Mouse (Mus musculus): ENCODE data around the gene Cxcl3. TPM values are rescaled to one million over a fixed set of nuclear protein-coding genes. Genes with fewer than 3 reads are reported as not detected.
"Not testable (repeated sequence)": the region's sequence is repeated elsewhere in the genome, so short reads cannot be mapped to it uniquely, and the experiment has no call there.

The Cxcl3 gene
- total RNA-seq, 2 experiments from 2014 or later, result not detected

- DNase-seq, result no peak
Measured at GRCm38 (mm10) chr5:90790074-90790502, 4.2 kb downstream of the Cxcl3 start.

DNA sequence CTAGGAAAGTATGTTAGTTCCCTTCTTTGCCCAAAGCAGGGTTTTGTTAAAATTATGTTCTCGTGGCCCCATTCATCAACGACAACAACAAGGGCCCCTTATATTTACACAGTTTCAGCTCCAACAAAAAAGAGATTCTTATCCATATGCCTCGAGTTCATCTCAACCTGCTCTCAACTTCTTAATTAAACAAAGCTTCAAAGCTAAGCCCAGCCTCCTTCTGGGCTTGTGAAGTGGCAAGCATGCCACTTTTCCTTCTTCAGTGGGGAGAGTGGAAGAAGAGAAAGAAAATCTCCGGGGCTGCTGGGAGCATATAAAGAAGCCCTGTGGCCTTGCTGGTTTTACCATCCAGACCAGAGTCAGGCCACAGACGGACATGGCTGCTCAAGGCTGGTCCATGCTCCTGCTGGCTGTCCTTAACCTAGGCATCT lies 8.3 kb downstream of the Cxcl3 start, which contains the start of gene Cxcl15:
Gene Cxcl15 (plus strand): TSS at position 340 of the 431 bp plus-strand sequence.
- DNase-seq, result no peak

DNA sequence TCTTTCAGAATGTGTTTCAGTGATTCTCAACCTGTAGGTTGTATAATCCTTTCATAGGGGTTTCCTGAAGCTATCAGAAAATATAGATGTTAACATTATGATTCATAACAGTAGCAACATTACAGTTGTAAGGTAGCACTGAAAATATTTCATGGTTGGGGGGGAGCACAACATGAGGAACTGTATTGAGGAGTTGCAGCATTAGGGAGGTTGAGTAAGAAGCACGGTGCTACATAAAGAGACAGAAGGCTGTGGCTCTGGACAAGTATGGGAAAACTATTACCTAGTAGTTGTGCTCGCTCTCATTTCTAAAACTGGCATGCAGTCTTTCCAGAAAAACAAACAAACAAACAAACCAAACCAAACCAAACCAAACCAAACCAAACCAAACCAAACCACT lies 9.5 kb downstream of the Cxcl3 start:
- DNase-seq, result not testable (repeated sequence)

DNA sequence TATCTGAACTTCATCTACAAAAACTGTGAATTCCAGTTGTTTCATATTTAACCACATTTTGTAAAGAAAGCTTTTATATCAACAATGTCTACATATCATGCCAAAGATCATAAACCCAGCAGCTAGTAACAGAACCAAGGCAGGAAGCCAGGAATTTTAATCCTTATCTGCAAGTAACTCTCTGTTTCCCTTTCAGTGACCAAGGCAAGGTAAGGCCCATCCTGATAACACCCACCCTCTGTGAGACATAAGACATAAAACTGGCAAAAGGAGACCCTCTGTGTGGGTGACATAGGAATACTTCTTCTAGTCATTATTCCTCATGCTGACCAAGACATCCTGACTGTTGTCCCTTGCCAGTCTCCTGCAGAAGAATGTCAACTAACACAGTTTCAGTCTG lies 18.7 kb downstream of the Cxcl3 start:
- DNase-seq, result no peak

- no peak for DNase-seq
Measured at GRCm38 (mm10) chr5:90806050-90806449, 20.1 kb downstream of the Cxcl3 start.

GRCm38 (mm10) chr5:90807176-90807950 lies 21.5 kb downstream of the Cxcl3 start:
- no peak for DNase-seq

DNA sequence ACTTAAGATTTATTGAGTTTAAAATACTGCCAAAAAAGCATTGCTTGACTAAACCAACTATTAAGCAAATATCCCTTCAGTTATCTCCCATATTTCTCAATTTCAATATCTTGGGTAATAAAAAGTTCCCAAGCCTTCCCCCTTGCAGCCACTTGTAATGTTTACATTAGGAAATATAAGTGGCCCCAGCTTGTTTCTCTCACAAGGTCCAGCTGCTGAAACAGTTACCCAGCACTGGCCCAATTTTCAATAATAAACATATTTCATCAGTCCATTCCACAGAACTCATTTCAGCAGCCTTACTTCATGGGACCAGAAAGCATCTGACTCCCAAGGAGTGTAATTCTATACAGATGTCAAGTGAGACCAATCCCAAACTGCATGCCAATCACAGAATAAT lies 33.9 kb downstream of the Cxcl3 start:
- no peak for DNase-seq

- DNase-seq, result peak; percentile 31 to 44
Measured at GRCm38 (mm10) chr5:90832145-90832767, 46.4 kb downstream of the Cxcl3 start.

DNA sequence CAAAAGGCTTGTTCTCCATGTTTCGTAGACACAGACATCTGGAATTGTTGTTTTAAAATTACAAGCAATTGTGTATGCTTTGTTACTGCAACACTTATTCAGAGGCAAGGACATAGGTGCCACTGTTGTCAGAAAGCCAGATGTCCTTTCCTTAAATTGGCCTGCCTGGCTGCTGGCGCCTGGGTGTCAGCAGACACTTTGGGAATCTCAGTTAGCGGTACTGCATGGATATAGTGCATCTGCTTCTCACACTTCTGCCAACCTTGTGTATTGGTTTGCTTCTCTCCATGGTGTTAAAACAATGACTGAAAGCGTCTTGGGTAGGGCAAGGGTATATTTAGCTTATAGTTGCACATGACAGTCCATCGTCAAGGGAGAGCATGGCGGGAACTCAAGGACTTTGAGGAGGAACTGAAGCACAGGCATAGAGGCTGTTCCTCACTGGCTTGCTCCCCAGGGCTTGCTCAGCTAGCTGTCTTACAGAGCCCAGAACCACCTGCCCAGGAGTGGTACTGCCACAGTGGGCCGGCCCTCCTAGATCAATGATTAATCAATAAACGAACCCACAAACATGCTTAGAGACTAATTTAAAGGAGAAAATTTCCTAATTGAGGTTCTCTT lies 47.0 kb downstream of the Cxcl3 start:
- DNase-seq, result peak; percentile 25 to 41

DNA sequence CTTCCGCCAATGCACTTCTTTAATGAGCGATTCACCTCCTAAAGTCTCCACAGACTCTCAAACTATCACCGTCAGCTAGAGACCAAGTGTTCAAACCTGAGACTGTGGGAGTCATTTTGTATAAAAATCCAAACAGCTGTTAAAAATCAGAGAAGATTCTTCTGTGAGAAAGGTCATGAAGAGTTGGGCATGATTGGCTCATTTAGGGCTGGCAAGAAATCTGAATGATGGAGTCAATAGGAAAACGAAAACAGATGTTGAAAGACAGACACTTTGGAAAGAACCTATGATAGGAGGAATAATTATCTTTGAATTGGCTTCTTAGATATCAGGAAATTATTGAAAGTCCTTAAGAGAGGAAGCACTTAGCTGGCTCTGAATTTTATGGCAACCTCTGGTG lies 48.5 kb downstream of the Cxcl3 start:
- DNase-seq, result no peak

GRCm38 (mm10) chr5:90838582-90838981 lies 52.7 kb downstream of the Cxcl3 start:
- peak; percentile 42 to 50 for DNase-seq

Small RNAs within 50 kb of the gene (microRNA-seq; reads per million reads assigned to microRNA genes)
- gene Gm24322, result 0 reads per million in 2 experiments

Other genes starting within 250 kb of the Cxcl3 start
- not detected for gene 5830473C10Rik, start 225.0 kb upstream of the Cxcl3 start, total RNA-seq (2021)
- gene Rassf6, start 145.4 kb upstream of the Cxcl3 start, total RNA-seq (2021), result under 1 TPM in 1 of 2 experiments, not detected in 1; 0.87 TPM
- gene Cxcl5, start 26.7 kb upstream of the Cxcl3 start, total RNA-seq (2021), result under 1 TPM in 1 of 2 experiments, not detected in 1; 0.54 TPM
- 10 to 100 TPM; 10.7 to 12.5 TPM for gene Ppbp, start 17.6 kb upstream of the Cxcl3 start, total RNA-seq (2021)
- gene Pf4, start 13.7 kb upstream of the Cxcl3 start, total RNA-seq (2021), result 10 to 100 TPM; 27.1 to 44.1 TPM
- gene Cxcl15, start 8.4 kb downstream of the Cxcl3 start, total RNA-seq (2021), result under 1 TPM in 1 of 2 experiments, not detected in 1; 0.18 TPM
- under 1 TPM; 0.27 to 0.54 TPM for gene Cxcl1, start 105.1 kb downstream of the Cxcl3 start, total RNA-seq (2021)
- not detected for gene Cxcl2, start 117.8 kb downstream of the Cxcl3 start, total RNA-seq (2021)
- gene Mthfd2l, start 145.0 kb downstream of the Cxcl3 start, total RNA-seq (2021), result 10 to 100 TPM in 1 of 2 experiments, 1 to 10 TPM in 1; 8.3 to 11.1 TPM
- gene Epgn, start 241.4 kb downstream of the Cxcl3 start, total RNA-seq (2021), result under 1 TPM; 0.26 to 0.62 TPM